7 mouse cellular contexts compared by ENCODE assay signal in genomic region chr15:82379511-82379870, GRCm38 (mm10). TPM values are rescaled to one million over a fixed set of nuclear protein-coding genes. Genes with fewer than 3 reads are reported as not detected.
DNase-seq lines count a peak whose midpoint lies in the region; ATAC-seq and TF ChIP-seq lines count a peak whose summit lies in the region.

No protein-coding gene starts in this region.

- no peak for DNase-seq in CH12.LX (ENCODE audit: extremely low read depth)
- no peak for DNase-seq in hindbrain, embryonic 11.5 days (ENCODE audit: low spot score)
- DNase-seq in lung, postnatal 0 days (ENCODE audit: low spot score): no peak
- no peak for DNase-seq in ovary, postnatal 10 days (ENCODE audit: low spot score)
- DNase-seq in left cerebral cortex, adult 8-10 months (ENCODE audit: low spot score in 2 of 2): no peak
- DNase-seq in frontal cortex, postnatal 36 days (ENCODE audit: low spot score in 2 of 2): no peak

- peak overlapping the region; percentile 82; the same call in 1 of the 2 replicates for H3K4me2 ChIP-seq in CH12.LX (ENCODE audit: insufficient read depth, low read depth, poor library complexity, severe bottlenecking)
- peak overlapping the region; percentile 59 for H3K4me2 ChIP-seq in hindbrain, embryonic 11.5 days (replicated peaks; ENCODE audit: low read depth, low read length)
- peak overlapping the region; percentile 72 for H3K4me2 ChIP-seq in lung, postnatal 0 days (replicated peaks; ENCODE audit: low read depth, low read length)

- H3K9me3 ChIP-seq in CH12.LX (replicated peaks; ENCODE audit: low read length) (no peaks in the 10 kb centered on the region), E14TG2a.4 (ENCODE audit: low read length) (peaks cover 18% of the 10 kb centered on the region)
- no peaks in the 10 kb centered on the region for H3K9me3 ChIP-seq in hindbrain, embryonic 11.5 days (ENCODE audit: control insufficient read depth, low read length)
- H3K9me3 ChIP-seq in lung, postnatal 0 days (ENCODE audit: low read length): no peaks in the 10 kb centered on the region

- dilution Hi-C loops in CH12.LX (cut with MboI; ENCODE audit: extremely low pct_ligation_motif_present, extremely low pct_unique_long_range_greater_than_20kb, low sequenced_read_pairs): no loop called here

- H3K27me3 ChIP-seq in CH12.LX (replicated peaks) (peaks cover 88% of the 10 kb centered on the region), E14TG2a.4 (ENCODE audit: insufficient read depth, low read length) (peaks cover 18% of the 10 kb centered on the region)
- no peaks in the 10 kb centered on the region for H3K27me3 ChIP-seq in hindbrain, embryonic 11.5 days (ENCODE audit: control insufficient read depth, insufficient read depth, low read length)
- H3K27me3 ChIP-seq in lung, postnatal 0 days (replicated peaks; ENCODE audit: insufficient read depth, low read length): no peaks in the 10 kb centered on the region

- no peak overlapping the region for H3K9ac ChIP-seq in CH12.LX (ENCODE audit: insufficient read depth, low read depth)
- no peak overlapping the region for H3K9ac ChIP-seq in hindbrain, embryonic 11.5 days (ENCODE audit: low read depth, low read length)
- H3K9ac ChIP-seq in lung, postnatal 0 days (replicated peaks; ENCODE audit: low read depth): peak overlapping the region; percentile 54

- TF ChIP-seq EP300 in CH12.LX (IDR thresholded peaks at IDR 0.05; ENCODE audit: low read length): no peak
- TF ChIP-seq EP300 in lung, postnatal 0 days (IDR thresholded peaks at IDR 0.05): no peak

- in situ Hi-C loops in CH12.LX (cut with MboI; ENCODE audit: low pct_ligation_motif_present, low pct_unique_long_range_greater_than_20kb, low sequenced_read_pairs): no loop called here

- H3K27ac ChIP-seq in CH12.LX (ENCODE audit: insufficient read depth, low read depth): no peak overlapping the region
- no peak overlapping the region for H3K27ac ChIP-seq in hindbrain, embryonic 11.5 days (ENCODE audit: low read depth, low read length)
- H3K27ac ChIP-seq in lung, postnatal 0 days (ENCODE audit: low read length): peak overlapping the region; percentile 93

- 18% methylated on average over 7 of the region's 7 CpGs for WGBS in hindbrain, embryonic 11.5 days
- WGBS in lung, postnatal 0 days: 16% methylated on average over 7 of the region's 7 CpGs

- no peaks in the 10 kb centered on the region for H3K79me2 ChIP-seq in CH12.LX (replicated peaks; ENCODE audit: control insufficient read depth, extremely low read depth, insufficient read depth, poor library complexity, severe bottlenecking)

- H3K4me1 ChIP-seq in CH12.LX (ENCODE audit: control insufficient read depth in 1 of 2, insufficient read depth in 2 of 2) (peaks cover 6 to 13% of the 10 kb centered on the region in 2 experiments), E14TG2a.4 (replicated peaks; ENCODE audit: low read depth, low read length) (peaks cover 20% of the 10 kb centered on the region)
- no peaks in the 10 kb centered on the region for H3K4me1 ChIP-seq in hindbrain, embryonic 11.5 days (replicated peaks; ENCODE audit: control insufficient read depth, insufficient read depth, low read length)
- peaks cover 7% of the 10 kb centered on the region; the same call in 1 of the 2 replicates for H3K4me1 ChIP-seq in lung, postnatal 0 days (ENCODE audit: insufficient read depth, low read depth, low read length)

- H3K4me3 ChIP-seq in CH12.LX (replicated peaks in 1 of 3; ENCODE audit: low read depth in 2 of 3, low read length in 2 of 3, poor library complexity in 1 of 3) (no peak overlapping the region), E14TG2a.4 (replicated peaks; ENCODE audit: low read length) (peak overlapping the region; percentile 70)
- peak overlapping the region; percentile 30 for H3K4me3 ChIP-seq in hindbrain, embryonic 11.5 days (ENCODE audit: low read depth, low read length)
- peak overlapping the region; percentile 43 for H3K4me3 ChIP-seq in lung, postnatal 0 days (ENCODE audit: low read depth, low read length)

- no peak for TF ChIP-seq POLR2A in CH12.LX (IDR thresholded peaks at IDR 0.05; ENCODE audit: low read depth, low read length)

- TF ChIP-seq CTCF in CH12.LX (conservative IDR thresholded peaks at IDR 0.05 in 1 of 2, IDR thresholded peaks at IDR 0.05 in 1 of 2; ENCODE audit: low read depth in 2 of 2, low read length in 2 of 2): no peak
- no peak for TF ChIP-seq CTCF in E14TG2a.4 (conservative IDR thresholded peaks at IDR 0.05; ENCODE audit: low read length)
- TF ChIP-seq CTCF in lung, postnatal 0 days (IDR thresholded peaks at IDR 0.05): no peak

- ATAC-seq in hindbrain, embryonic 11.5 days (ENCODE audit: low FRiP score): no peak
- no peak for ATAC-seq in lung, postnatal 0 days

- no peaks in the 10 kb centered on the region for H3K36me3 ChIP-seq in CH12.LX (replicated peaks in 1 of 2; ENCODE audit: control insufficient read depth in 1 of 2, insufficient read depth in 1 of 2, low read length in 1 of 2)
- H3K36me3 ChIP-seq in E14TG2a.4 (ENCODE audit: insufficient read depth, low read length): no peaks in the 10 kb centered on the region
- no peaks in the 10 kb centered on the region for H3K36me3 ChIP-seq in hindbrain, embryonic 11.5 days (ENCODE audit: control insufficient read depth, insufficient read depth, low read length)
- no peaks in the 10 kb centered on the region for H3K36me3 ChIP-seq in lung, postnatal 0 days (ENCODE audit: insufficient read depth, low read length)

- no peak for TF ChIP-seq RAD21 in CH12.LX (IDR thresholded peaks at IDR 0.05; ENCODE audit: low read depth, low read length)

TF ChIP-seq in CH12.LX, 34 proteins besides CTCF, POLR2A, EP300 and RAD21:
- TF ChIP-seq BHLHE40 (IDR thresholded peaks at IDR 0.05; ENCODE audit: low read depth, low read length) (no peak), IRF4 (IDR thresholded peaks at IDR 0.05; ENCODE audit: low read depth, low read length) (no peak), NRF1 (IDR thresholded peaks at IDR 0.05; ENCODE audit: low read depth, low read length) (no peak)

RNA-seq across cellular contexts. Expression of gene Cyp2d22, which starts 0.6 kb away (rescaled TPM):
- 0.21 and 0.42 TPM in 2 replicates for total RNA-seq in CH12.LX (2012; rRNA removed)
- 0.24 TPM in 1 of 2 replicates, not detected in the other for total RNA-seq in CH12.LX (2014; rRNA removed)
- polyA plus RNA-seq in CH12.LX (2012; ENCODE audit: insufficient read length, low read depth): 0.08 TPM in 1 of 2 replicates, not detected in the other
- polyA plus RNA-seq in hindbrain, embryonic 11.5 days (2014; fragmentation: Nextera tagmentation; extraction: Ambion mirVana): 1.8 and 2.1 TPM in 2 replicates
- 13.3 and 14.2 TPM in 2 replicates for polyA plus RNA-seq in lung, postnatal 0 days (2015; fragmentation: Nextera tagmentation; extraction: Ambion mirVana)
- total RNA-seq in left cerebral cortex, adult 8-10 months (2022): 10 to 100 TPM; 39.7 to 44.8 (median 40.7) TPM

RNA-seq across cellular contexts. Expression of gene Cyp2d11, which starts 14.3 kb away (rescaled TPM):
- total RNA-seq in CH12.LX (2012; rRNA removed) (not detected in 2 replicates), CH12.LX (2014; rRNA removed) (not detected in 2 replicates)
- not detected in 2 replicates for polyA plus RNA-seq in CH12.LX (2012; ENCODE audit: insufficient read length, low read depth)
- not detected in 2 replicates for polyA plus RNA-seq in hindbrain, embryonic 11.5 days (2014; fragmentation: Nextera tagmentation; extraction: Ambion mirVana)
- not detected in 2 replicates for polyA plus RNA-seq in lung, postnatal 0 days (2015; fragmentation: Nextera tagmentation; extraction: Ambion mirVana)
- total RNA-seq in left cerebral cortex, adult 8-10 months (2022): under 1 TPM in 2 of 4 experiments, not detected in 2; 0.30 to 0.33 TPM

RNA-seq across cellular contexts. Expression of gene Ndufa6, which starts 25.4 kb away (rescaled TPM):
- total RNA-seq in CH12.LX (2012; rRNA removed) (170 and 222 TPM in 2 replicates), CH12.LX (2014; rRNA removed) (262 and 279 TPM in 2 replicates)
- polyA plus RNA-seq in CH12.LX (2012; ENCODE audit: insufficient read length, low read depth): 87.3 and 109 TPM in 2 replicates
- 277 and 281 TPM in 2 replicates for polyA plus RNA-seq in hindbrain, embryonic 11.5 days (2014; fragmentation: Nextera tagmentation; extraction: Ambion mirVana)
- 439 and 454 TPM in 2 replicates for polyA plus RNA-seq in lung, postnatal 0 days (2015; fragmentation: Nextera tagmentation; extraction: Ambion mirVana)
- total RNA-seq in left cerebral cortex, adult 8-10 months (2022): 100 to 1,000 TPM; 170 to 203 (median 184) TPM

RNA-seq across cellular contexts. Expression of gene Cyp2d10, which starts 27.5 kb away (rescaled TPM):
- total RNA-seq in CH12.LX (2012; rRNA removed): not detected in 2 replicates
- total RNA-seq in CH12.LX (2014; rRNA removed): not detected in 2 replicates
- polyA plus RNA-seq in CH12.LX (2012; ENCODE audit: insufficient read length, low read depth): not detected in 2 replicates
- polyA plus RNA-seq in hindbrain, embryonic 11.5 days (2014; fragmentation: Nextera tagmentation; extraction: Ambion mirVana): not detected in 2 replicates
- polyA plus RNA-seq in lung, postnatal 0 days (2015; fragmentation: Nextera tagmentation; extraction: Ambion mirVana): not detected in 2 replicates
- under 1 TPM in 2 of 4 experiments, not detected in 2; 0.34 to 0.42 TPM for total RNA-seq in left cerebral cortex, adult 8-10 months (2022)

RNA-seq across cellular contexts. Expression of gene Smdt1, which starts 40.7 kb away (rescaled TPM):
- total RNA-seq in CH12.LX (2012; rRNA removed): 171 TPM in 2 replicates
- total RNA-seq in CH12.LX (2014; rRNA removed): 112 and 114 TPM in 2 replicates
- 122 and 138 TPM in 2 replicates for polyA plus RNA-seq in CH12.LX (2012; ENCODE audit: insufficient read length, low read depth)
- 267 and 274 TPM in 2 replicates for polyA plus RNA-seq in hindbrain, embryonic 11.5 days (2014; fragmentation: Nextera tagmentation; extraction: Ambion mirVana)
- polyA plus RNA-seq in lung, postnatal 0 days (2015; fragmentation: Nextera tagmentation; extraction: Ambion mirVana): 241 and 276 TPM in 2 replicates
- 100 to 1,000 TPM; 143 to 154 (median 149) TPM for total RNA-seq in left cerebral cortex, adult 8-10 months (2022)

Comparison
In these comparisons a context has a peak if more than half of its experiments do, and no peak if none do; other contexts are left out.
1. H3K4me3 ChIP-seq: peak in E14TG2a.4 (single experiment), hindbrain, embryonic 11.5 days (single experiment) and lung, postnatal 0 days (single experiment); none in CH12.LX (0 of 3).
2. Peak in every context shown above with its lines, with median percentiles within 50 percentile points of each other: H3K4me2 ChIP-seq.